Mouse (Mus musculus): ENCODE measurements around the gene Sfswap. TPM values are rescaled to one million over a fixed set of nuclear protein-coding genes. Genes with fewer than 3 reads are reported as not detected.

Sfswap gene
- polyA plus RNA-seq, 1 experiment from 2014 or later = 55.9 TPM

DNA sequence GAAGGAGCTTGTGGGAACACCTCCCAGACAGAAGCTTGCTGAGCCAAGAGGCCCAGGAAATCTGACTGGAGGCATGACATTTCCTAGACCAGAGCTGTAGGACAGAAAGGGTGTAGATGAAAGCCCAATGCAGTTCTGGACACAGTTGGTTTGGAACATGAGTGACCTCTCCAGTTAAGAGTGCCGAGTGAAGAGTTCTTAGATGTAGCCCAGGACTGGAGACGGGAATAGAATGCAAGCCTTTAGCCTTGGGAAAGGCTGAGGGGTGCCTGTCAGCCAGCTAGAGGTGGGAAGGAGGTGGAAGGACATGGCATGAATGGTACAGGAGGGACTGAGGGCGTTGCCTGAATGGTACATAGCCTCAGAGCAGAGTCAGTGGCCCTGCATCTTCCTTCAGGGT lies 34.4 kb downstream of the Sfswap start:
- H3K36me3 ChIP-seq (ENCODE audit: control insufficient read depth, insufficient read depth, low read length) = peaks cover 22% of the 10 kb centered on the region
- no peak for ATAC-seq (ENCODE audit: insufficient number of reproducible peaks, insufficient read depth, low FRiP score, low read depth)
- WGBS = 89% methylated on average over 3 of the region's 3 CpGs

DNA sequence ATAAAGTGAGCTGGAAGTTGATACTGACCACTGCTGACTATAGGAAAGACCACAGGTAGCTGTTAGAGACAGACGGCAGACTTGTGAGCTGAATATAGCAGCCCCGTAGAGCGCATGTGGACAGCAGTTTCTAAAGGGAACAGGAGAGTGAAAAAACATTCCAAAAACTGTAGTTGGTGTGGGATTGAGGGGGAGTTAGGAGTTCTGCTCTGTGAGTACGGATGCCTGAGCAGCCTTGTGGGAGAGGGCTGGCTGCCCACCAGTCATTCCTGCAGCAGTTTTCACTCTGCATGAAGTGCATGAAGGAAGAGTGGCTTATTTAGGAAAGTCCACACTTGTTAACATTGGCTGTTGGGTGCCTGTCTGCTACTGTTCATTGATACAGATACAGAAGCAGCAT lies 37.8 kb downstream of the Sfswap start:
- no peak overlapping the region for H3K4me2 ChIP-seq (replicated peaks; ENCODE audit: low read depth, low read length)
- H3K27me3 ChIP-seq (ENCODE audit: control insufficient read depth, insufficient read depth, low read length) = no peaks in the 10 kb centered on the region
- WGBS = 88% methylated on average over 4 of the region's 4 CpGs
- H3K9me3 ChIP-seq (ENCODE audit: control insufficient read depth, low read depth, low read length) = no peaks in the 10 kb centered on the region
- no peaks in the 10 kb centered on the region for H3K4me1 ChIP-seq (ENCODE audit: control insufficient read depth, insufficient read depth, low read length)
- H3K4me3 ChIP-seq (ENCODE audit: low read depth, low read length) = no peak overlapping the region
- H3K9ac ChIP-seq (replicated peaks; ENCODE audit: low read depth, low read length) = no peak overlapping the region
- ATAC-seq (ENCODE audit: insufficient number of reproducible peaks, insufficient read depth, low FRiP score, low read depth) = no peak
- H3K27ac ChIP-seq (ENCODE audit: low read length) = no peak overlapping the region
- peaks cover 35% of the 10 kb centered on the region for H3K36me3 ChIP-seq (ENCODE audit: control insufficient read depth, insufficient read depth, low read length)

More for the DNA sequence above, 34.4 kb downstream of the Sfswap start:
- Histone ChIP-seq H3K4me1 (ENCODE audit: control insufficient read depth, insufficient read depth, low read length) (no peaks in the 10 kb centered on the region), H3K27ac (ENCODE audit: low read length) (no peak overlapping the region), H3K4me3 (ENCODE audit: low read depth, low read length) (no peak overlapping the region), H3K9me3 (ENCODE audit: control insufficient read depth, low read depth, low read length) (no peaks in the 10 kb centered on the region), H3K4me2 (replicated peaks; ENCODE audit: low read depth, low read length) (no peak overlapping the region), H3K9ac (replicated peaks; ENCODE audit: low read depth, low read length) (no peak overlapping the region), H3K27me3 (ENCODE audit: control insufficient read depth, insufficient read depth, low read length) (no peaks in the 10 kb centered on the region)

DNA sequence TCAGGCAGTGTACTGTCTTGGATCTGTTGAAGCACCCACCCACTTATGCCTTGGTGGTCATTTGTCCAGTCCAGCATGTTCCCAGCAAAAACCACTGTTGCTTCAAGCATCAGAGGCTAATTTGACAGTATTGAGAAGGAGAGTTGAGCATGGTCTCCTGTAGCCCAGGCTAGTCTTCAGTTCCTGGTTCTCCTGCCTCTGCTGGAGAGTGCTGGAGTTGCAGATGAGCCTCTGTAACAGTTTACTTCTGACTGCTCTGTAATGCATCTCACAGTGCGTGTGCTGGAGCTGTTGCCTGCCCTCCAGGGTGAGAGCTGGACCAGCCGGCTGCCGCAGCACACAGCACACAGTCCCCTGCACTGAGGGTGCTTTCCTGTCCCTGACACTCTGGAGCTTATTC lies 41.2 kb downstream of the Sfswap start:
- ATAC-seq (ENCODE audit: insufficient number of reproducible peaks, insufficient read depth, low FRiP score, low read depth) = no peak
- 90% methylated on average over 3 of the region's 3 CpGs for WGBS
- Histone ChIP-seq H3K9ac (replicated peaks; ENCODE audit: low read depth, low read length) (no peak overlapping the region), H3K9me3 (ENCODE audit: control insufficient read depth, low read depth, low read length) (no peaks in the 10 kb centered on the region), H3K27ac (ENCODE audit: low read length) (no peak overlapping the region), H3K4me3 (ENCODE audit: low read depth, low read length) (no peak overlapping the region), H3K27me3 (ENCODE audit: control insufficient read depth, insufficient read depth, low read length) (no peaks in the 10 kb centered on the region), H3K4me1 (ENCODE audit: control insufficient read depth, insufficient read depth, low read length) (no peaks in the 10 kb centered on the region), H3K4me2 (replicated peaks; ENCODE audit: low read depth, low read length) (no peak overlapping the region), H3K36me3 (ENCODE audit: control insufficient read depth, insufficient read depth, low read length) (peaks cover 59% of the 10 kb centered on the region)

DNA sequence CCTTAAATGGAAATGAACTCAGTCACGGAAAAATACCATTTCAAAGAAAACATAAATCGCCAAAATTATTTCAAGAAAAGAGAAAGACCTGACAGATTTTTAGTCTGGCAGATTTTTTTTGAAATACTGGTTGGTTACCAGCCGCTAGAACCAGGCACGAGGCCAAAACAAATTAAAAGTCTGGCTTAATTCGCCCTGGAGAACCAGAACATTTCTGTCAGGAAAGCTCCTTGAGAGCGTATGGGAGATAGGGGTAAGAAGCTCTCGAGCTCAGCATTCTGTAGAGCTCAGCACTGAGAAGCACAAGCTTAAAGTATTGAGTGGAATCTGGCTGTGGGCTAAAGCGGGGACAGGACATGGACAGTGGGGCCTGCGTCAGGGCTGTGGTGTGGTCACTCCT lies 44.8 kb downstream of the Sfswap start:
- 79% methylated on average over 9 of the region's 9 CpGs for WGBS
- Histone ChIP-seq H3K36me3 (ENCODE audit: control insufficient read depth, insufficient read depth, low read length) (peaks cover 83% of the 10 kb centered on the region), H3K27ac (ENCODE audit: low read length) (no peak overlapping the region)

DNA sequence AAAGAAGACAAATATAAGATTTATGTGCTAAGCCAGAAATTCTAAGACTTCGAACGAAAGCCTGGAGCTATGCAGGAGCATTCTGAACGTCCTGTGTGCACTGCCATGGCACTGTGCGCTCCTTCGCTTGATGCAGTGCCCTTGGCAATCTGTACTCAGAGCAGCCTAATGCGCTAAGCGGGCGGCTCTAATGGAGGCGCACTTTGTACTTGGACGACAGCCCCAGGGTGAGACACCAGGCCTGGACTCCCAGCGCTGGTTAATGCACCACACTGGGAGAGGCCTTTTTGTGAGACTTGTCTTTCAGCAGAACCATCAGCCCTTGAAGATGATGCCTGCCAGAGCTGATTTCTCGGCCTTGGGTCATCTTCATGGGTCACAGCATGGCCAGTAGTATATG lies 48.7 kb downstream of the Sfswap start:
- no peak for ATAC-seq (ENCODE audit: insufficient number of reproducible peaks, insufficient read depth, low FRiP score, low read depth)
- Histone ChIP-seq H3K4me1 (ENCODE audit: control insufficient read depth, insufficient read depth, low read length) (no peaks in the 10 kb centered on the region), H3K9me3 (ENCODE audit: control insufficient read depth, low read depth, low read length) (no peaks in the 10 kb centered on the region), H3K4me2 (replicated peaks; ENCODE audit: low read depth, low read length) (no peak overlapping the region), H3K27ac (ENCODE audit: low read length) (no peak overlapping the region), H3K36me3 (ENCODE audit: control insufficient read depth, insufficient read depth, low read length) (peaks cover 86% of the 10 kb centered on the region), H3K9ac (replicated peaks; ENCODE audit: low read depth, low read length) (no peak overlapping the region), H3K27me3 (ENCODE audit: control insufficient read depth, insufficient read depth, low read length) (no peaks in the 10 kb centered on the region), H3K4me3 (ENCODE audit: low read depth, low read length) (no peak overlapping the region)
- WGBS = 93% methylated on average over 12 of the region's 12 CpGs

More for the DNA sequence above, 44.8 kb downstream of the Sfswap start:
- Histone ChIP-seq H3K4me3 (ENCODE audit: low read depth, low read length) (no peak overlapping the region), H3K4me2 (replicated peaks; ENCODE audit: low read depth, low read length) (no peak overlapping the region), H3K9ac (replicated peaks; ENCODE audit: low read depth, low read length) (no peak overlapping the region), H3K9me3 (ENCODE audit: control insufficient read depth, low read depth, low read length) (no peaks in the 10 kb centered on the region), H3K4me1 (ENCODE audit: control insufficient read depth, insufficient read depth, low read length) (no peaks in the 10 kb centered on the region), H3K27me3 (ENCODE audit: control insufficient read depth, insufficient read depth, low read length) (no peaks in the 10 kb centered on the region)
- no peak for ATAC-seq (ENCODE audit: insufficient number of reproducible peaks, insufficient read depth, low FRiP score, low read depth)

DNA sequence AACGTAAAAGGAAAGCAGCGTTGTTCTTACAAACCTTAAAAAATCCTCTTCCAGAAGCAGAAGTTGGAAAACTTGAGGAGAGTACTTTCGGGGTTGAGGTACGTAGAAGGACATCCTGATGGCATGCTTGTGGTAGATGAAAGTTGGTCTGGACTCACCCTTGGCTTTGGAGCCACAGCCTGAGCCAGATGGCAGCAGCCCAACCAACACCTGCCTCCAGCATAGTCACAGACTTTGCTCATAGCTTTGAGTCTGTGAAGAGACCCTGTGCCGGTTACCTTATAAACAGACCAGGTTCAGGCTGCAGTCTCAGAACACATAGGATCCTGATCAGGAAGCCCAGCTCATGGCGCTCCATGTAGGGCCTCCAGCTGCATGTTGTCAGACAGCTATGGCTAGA lies 49.8 kb downstream of the Sfswap start:
- Histone ChIP-seq H3K4me1 (ENCODE audit: control insufficient read depth, insufficient read depth, low read length) (no peaks in the 10 kb centered on the region), H3K4me3 (ENCODE audit: low read depth, low read length) (no peak overlapping the region), H3K27me3 (ENCODE audit: control insufficient read depth, insufficient read depth, low read length) (no peaks in the 10 kb centered on the region), H3K9ac (replicated peaks; ENCODE audit: low read depth, low read length) (no peak overlapping the region), H3K27ac (ENCODE audit: low read length) (no peak overlapping the region), H3K4me2 (replicated peaks; ENCODE audit: low read depth, low read length) (no peak overlapping the region), H3K9me3 (ENCODE audit: control insufficient read depth, low read depth, low read length) (no peaks in the 10 kb centered on the region), H3K36me3 (ENCODE audit: control insufficient read depth, insufficient read depth, low read length) (peaks cover 92% of the 10 kb centered on the region)
- 96% methylated on average over 6 of the region's 6 CpGs for WGBS
- no peak for ATAC-seq (ENCODE audit: insufficient number of reproducible peaks, insufficient read depth, low FRiP score, low read depth)

DNA sequence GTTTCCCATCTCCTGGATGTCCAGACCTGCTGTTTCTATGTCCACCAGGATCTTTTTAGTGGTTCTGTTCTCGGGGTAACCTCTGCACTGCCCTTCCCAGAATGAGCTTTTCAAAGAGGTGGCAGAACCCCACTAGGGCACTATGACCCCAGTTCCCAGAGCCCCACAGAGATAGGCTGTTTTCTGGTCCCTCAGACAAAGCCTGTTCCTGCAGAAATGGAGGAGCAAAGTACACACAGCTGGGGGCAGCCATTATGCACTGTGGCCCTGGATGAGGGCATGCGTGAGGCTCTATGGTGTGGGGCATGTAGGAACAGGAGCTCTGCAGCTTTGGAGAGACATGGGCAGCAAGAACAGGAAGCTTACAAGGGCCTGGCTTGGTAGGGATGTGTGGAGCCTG lies 51.0 kb downstream of the Sfswap start:
- no peaks in the 10 kb centered on the region for H3K9me3 ChIP-seq (ENCODE audit: control insufficient read depth, low read depth, low read length)
- H3K4me3 ChIP-seq (ENCODE audit: low read depth, low read length) = no peak overlapping the region
- no peak for ATAC-seq (ENCODE audit: insufficient number of reproducible peaks, insufficient read depth, low FRiP score, low read depth)
- H3K4me1 ChIP-seq (ENCODE audit: control insufficient read depth, insufficient read depth, low read length) = no peaks in the 10 kb centered on the region
- no peak overlapping the region for H3K9ac ChIP-seq (replicated peaks; ENCODE audit: low read depth, low read length)
- H3K36me3 ChIP-seq (ENCODE audit: control insufficient read depth, insufficient read depth, low read length) = peaks cover 86% of the 10 kb centered on the region
- H3K27me3 ChIP-seq (ENCODE audit: control insufficient read depth, insufficient read depth, low read length) = no peaks in the 10 kb centered on the region
- 97% methylated on average over 2 of the region's 2 CpGs for WGBS
- H3K4me2 ChIP-seq (replicated peaks; ENCODE audit: low read depth, low read length) = no peak overlapping the region
- no peak overlapping the region for H3K27ac ChIP-seq (ENCODE audit: low read length)

DNA sequence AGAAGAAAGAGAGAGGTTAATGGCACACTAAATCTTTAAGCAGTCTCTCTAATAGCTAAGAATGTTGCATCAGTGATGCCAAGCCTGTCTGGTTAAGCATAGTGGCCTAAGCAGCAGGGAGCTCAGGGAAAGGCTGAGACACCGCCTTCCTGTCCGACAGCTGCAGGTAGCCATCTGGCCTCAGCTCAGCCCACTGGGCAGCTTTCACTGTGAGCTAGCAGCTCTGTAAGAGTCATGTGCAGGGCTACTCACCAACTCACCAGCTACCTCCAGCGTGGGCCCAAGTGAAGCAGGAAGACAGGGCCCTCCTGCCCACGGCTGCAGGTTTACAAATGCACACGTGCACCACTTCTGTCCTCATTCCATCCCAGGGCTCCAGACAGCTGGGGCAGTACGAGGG lies 52.6 kb downstream of the Sfswap start:
- no peak overlapping the region for H3K4me3 ChIP-seq (ENCODE audit: low read depth, low read length)
- ATAC-seq (ENCODE audit: insufficient number of reproducible peaks, insufficient read depth, low FRiP score, low read depth) = no peak
- no peak overlapping the region for H3K4me2 ChIP-seq (replicated peaks; ENCODE audit: low read depth, low read length)
- H3K27me3 ChIP-seq (ENCODE audit: control insufficient read depth, insufficient read depth, low read length) = no peaks in the 10 kb centered on the region
- H3K4me1 ChIP-seq (ENCODE audit: control insufficient read depth, insufficient read depth, low read length) = no peaks in the 10 kb centered on the region
- H3K36me3 ChIP-seq (ENCODE audit: control insufficient read depth, insufficient read depth, low read length) = peaks cover 88% of the 10 kb centered on the region
- H3K27ac ChIP-seq (ENCODE audit: low read length) = no peak overlapping the region
- WGBS = 89% methylated on average over 6 of the region's 6 CpGs
- no peaks in the 10 kb centered on the region for H3K9me3 ChIP-seq (ENCODE audit: control insufficient read depth, low read depth, low read length)
- no peak overlapping the region for H3K9ac ChIP-seq (replicated peaks; ENCODE audit: low read depth, low read length)

DNA sequence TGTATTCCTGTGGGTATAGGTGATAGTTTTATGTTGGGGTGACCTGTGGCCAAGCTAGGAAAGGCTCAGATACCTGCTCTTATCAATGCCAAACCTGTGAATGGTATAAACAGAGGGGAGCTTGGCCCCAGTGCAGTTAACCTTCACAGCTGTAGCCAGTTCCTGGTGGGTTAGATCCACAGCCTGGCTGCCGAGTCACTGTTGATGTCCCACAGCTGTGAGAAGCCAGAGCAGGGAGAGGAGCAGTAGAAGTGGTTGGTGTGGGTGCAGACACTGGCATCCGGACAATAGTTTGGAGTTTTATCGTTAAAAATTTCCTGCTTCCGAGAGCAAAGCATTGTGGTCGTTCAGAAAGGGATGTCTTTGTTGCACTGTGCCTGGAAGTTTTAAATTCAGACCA lies 57.6 kb downstream of the Sfswap start:
- no peak for ATAC-seq (ENCODE audit: insufficient number of reproducible peaks, insufficient read depth, low FRiP score, low read depth)
- Histone ChIP-seq H3K4me2 (replicated peaks; ENCODE audit: low read depth, low read length) (no peak overlapping the region), H3K36me3 (ENCODE audit: control insufficient read depth, insufficient read depth, low read length) (peaks cover 80% of the 10 kb centered on the region), H3K9ac (replicated peaks; ENCODE audit: low read depth, low read length) (no peak overlapping the region), H3K27me3 (ENCODE audit: control insufficient read depth, insufficient read depth, low read length) (no peaks in the 10 kb centered on the region), H3K9me3 (ENCODE audit: control insufficient read depth, low read depth, low read length) (no peaks in the 10 kb centered on the region), H3K4me1 (ENCODE audit: control insufficient read depth, insufficient read depth, low read length) (no peaks in the 10 kb centered on the region), H3K27ac (ENCODE audit: low read length) (no peak overlapping the region), H3K4me3 (ENCODE audit: low read depth, low read length) (no peak overlapping the region)
- 81% methylated on average over 5 of the region's 5 CpGs for WGBS
